Mouse (Mus musculus) embryonic facial prominence, embryonic 13.5 days (tissue): ENCODE results near the gene Col26a1. TPM values are rescaled to one million over a fixed set of nuclear protein-coding genes. Genes with fewer than 3 reads are reported as not detected.
"Not testable (repeated sequence)": the region's sequence is repeated elsewhere in the genome, so short reads cannot be mapped to it uniquely, and the experiment has no call there.

Source experiments
- ATAC-seq: fragments of 200-750 bp; cut with Nextera tagmentation; 2 replicates; pipeline ENCODE4 v1.8.0; 2017; ENCODE audit warnings: low read depth; ENCODE audit not compliant: insufficient number of reproducible peaks, insufficient read depth, low FRiP score, low TSS enrichment
- H3K27ac ChIP-seq: fragments of 300-500 bp; sonication (generic); 2 replicates; pipeline ENCODE4 v1.5.1; 2015; ENCODE audit warnings: moderate library complexity, mild to moderate bottlenecking, inconsistent platforms
- H3K27me3 ChIP-seq: fragments of 300-500 bp; sonication (generic); 2 replicates; pipeline ENCODE4 v1.6.1; 2015; ENCODE audit warnings: mild to moderate bottlenecking, inconsistent platforms
- H3K36me3 ChIP-seq: fragments of 300-500 bp; sonication (generic); 2 replicates; pipeline ENCODE4 v1.6.1; 2015; ENCODE audit warnings: mild to moderate bottlenecking, inconsistent platforms
- H3K4me1 ChIP-seq: fragments of 300-500 bp; sonication (generic); 2 replicates; pipeline ENCODE4 v1.6.1; 2015; ENCODE audit warnings: inconsistent platforms
- H3K4me2 ChIP-seq: fragments of 300-500 bp; sonication (generic); 2 replicates; pipeline ENCODE4 v1.6.1; 2015; ENCODE audit warnings: moderate library complexity, mild to moderate bottlenecking, inconsistent platforms
- H3K4me3 ChIP-seq: fragments of 300-500 bp; sonication (generic); 2 replicates; pipeline ENCODE4 v1.5.1; 2015; ENCODE audit warnings: mild to moderate bottlenecking, inconsistent platforms
- H3K9ac ChIP-seq: fragments of 300-500 bp; sonication (generic); 2 replicates; pipeline ENCODE4 v1.6.1; 2015; ENCODE audit warnings: mild to moderate bottlenecking, inconsistent platforms
- H3K9me3 ChIP-seq: fragments of 300-500 bp; sonication (generic); 2 replicates; pipeline ENCODE4 v1.6.1; 2016; ENCODE audit warnings: inconsistent platforms
- WGBS: fragments of 180-500 bp; shearing (Covaris S2); methylation state at CpG from one replicate; pipeline ENCODE4 v1.1.7; 2015; ENCODE audit warnings: mixed read lengths; 5-methylcytosine and 5-hydroxymethylcytosine counted together
- polyA plus RNA-seq: library from polyadenylated mRNA; unstranded; fragments of >200 nt; fragmentation: Nextera tagmentation; extraction: Ambion mirVana; gene quantifications from 2 replicates; pipeline ENCODE4 v1.2.1, GENCODE M21; 2015

The Col26a1 gene
- polyA plus RNA-seq, 1 experiment from 2014 or later, result 319 TPM

GRCm38 (mm10) chr5:136738918-136739317 lies 144.1 kb downstream of the Col26a1 start:
- Histone ChIP-seq H3K27me3 (no peaks in the 10 kb centered on the region), H3K9ac (no peak overlapping the region), H3K9me3 (no peaks in the 10 kb centered on the region), H3K4me1 (no peaks in the 10 kb centered on the region), H3K4me2 (no peak overlapping the region), H3K36me3 (peaks cover 31% of the 10 kb centered on the region), H3K4me3 (no peak overlapping the region), H3K27ac (no peak overlapping the region)
- ATAC-seq, result no peak
- WGBS, result 67% methylated on average over 6 of the region's 6 CpGs

GRCm38 (mm10) chr5:136726271-136726670 lies 156.7 kb downstream of the Col26a1 start:
- ATAC-seq, H3K4me1 ChIP-seq, H3K27me3 ChIP-seq, H3K4me2 ChIP-seq, H3K27ac ChIP-seq, H3K9me3 ChIP-seq, H3K4me3 ChIP-seq, H3K9ac ChIP-seq, H3K36me3 ChIP-seq: not testable (repeated sequence)
- WGBS, result 78% methylated on average over 5 of the region's 5 CpGs

GRCm38 (mm10) chr5:136721596-136721995 lies 161.4 kb downstream of the Col26a1 start:
- WGBS, result 60% methylated on average over 5 of the region's 5 CpGs
- Histone ChIP-seq H3K27ac (no peak overlapping the region), H3K9me3 (no peaks in the 10 kb centered on the region), H3K4me1 (peaks cover 7% of the 10 kb centered on the region; the same call in 1 of the 2 replicates), H3K36me3 (no peaks in the 10 kb centered on the region), H3K9ac (no peak overlapping the region), H3K4me2 (no peak overlapping the region), H3K4me3 (no peak overlapping the region), H3K27me3 (no peaks in the 10 kb centered on the region)
- no peak for ATAC-seq

GRCm38 (mm10) chr5:136718656-136719055 lies 164.4 kb downstream of the Col26a1 start:
- Histone ChIP-seq H3K9ac (no peak overlapping the region), H3K4me2 (no peak overlapping the region), H3K36me3 (no peaks in the 10 kb centered on the region), H3K4me3 (no peak overlapping the region), H3K27me3 (peaks cover 21% of the 10 kb centered on the region), H3K9me3 (no peaks in the 10 kb centered on the region), H3K4me1 (peaks cover 19% of the 10 kb centered on the region), H3K27ac (no peak overlapping the region)
- 76% methylated on average over 8 of the region's 8 CpGs for WGBS
- no peak for ATAC-seq

GRCm38 (mm10) chr5:136717573-136717854 lies 165.5 kb downstream of the Col26a1 start:
- H3K4me1 ChIP-seq, result peaks cover 19% of the 10 kb centered on the region
- 78% methylated on average over 2 of the region's 2 CpGs for WGBS
- H3K4me3 ChIP-seq, result no peak overlapping the region
- no peak for ATAC-seq
- peaks cover 25% of the 10 kb centered on the region for H3K27me3 ChIP-seq
- H3K27ac ChIP-seq, result no peak overlapping the region
- H3K9ac ChIP-seq, result no peak overlapping the region
- H3K9me3 ChIP-seq, result no peaks in the 10 kb centered on the region
- H3K4me2 ChIP-seq, result no peak overlapping the region
- H3K36me3 ChIP-seq, result no peaks in the 10 kb centered on the region

GRCm38 (mm10) chr5:136716696-136717572 lies 166.1 kb downstream of the Col26a1 start:
- no peak overlapping the region for H3K4me2 ChIP-seq
- WGBS, result 63% methylated on average over 10 of the region's 10 CpGs
- H3K9me3 ChIP-seq, result no peaks in the 10 kb centered on the region
- no peak overlapping the region for H3K27ac ChIP-seq
- no peak for ATAC-seq
- no peak overlapping the region for H3K4me3 ChIP-seq
- no peaks in the 10 kb centered on the region for H3K36me3 ChIP-seq
- H3K9ac ChIP-seq, result no peak overlapping the region
- H3K27me3 ChIP-seq, result peaks cover 25% of the 10 kb centered on the region
- H3K4me1 ChIP-seq, result peaks cover 19% of the 10 kb centered on the region

- 25% methylated on average over 11 of the region's 11 CpGs for WGBS
- Histone ChIP-seq H3K9me3 (no peaks in the 10 kb centered on the region), H3K4me3 (peak overlapping the region; percentile 16; the same call in 1 of the 2 replicates), H3K36me3 (no peaks in the 10 kb centered on the region), H3K9ac (0 out of 2 replicates have a peak overlapping the region, but pooled peaks have one; percentile 32), H3K4me2 (peak overlapping the region; percentile 48), H3K27ac (no peak overlapping the region), H3K4me1 (peaks cover 22% of the 10 kb centered on the region), H3K27me3 (peaks cover 33% of the 10 kb centered on the region)
- no peak for ATAC-seq
These were observed 168.1 kb downstream of the Col26a1 start for GRCm38 (mm10) chr5:136714879-136715278.

- Histone ChIP-seq H3K27ac (peak overlapping the region; percentile 44), H3K36me3 (no peaks in the 10 kb centered on the region), H3K4me3 (peak overlapping the region; percentile 16; the same call in 1 of the 2 replicates), H3K4me1 (peaks cover 22% of the 10 kb centered on the region), H3K4me2 (peak overlapping the region; percentile 48), H3K27me3 (peaks cover 36% of the 10 kb centered on the region), H3K9ac (peak overlapping the region; percentile 32; the same call in 1 of the 2 replicates), H3K9me3 (no peaks in the 10 kb centered on the region)
- 15% methylated on average over 32 of the region's 32 CpGs for WGBS
- peak; percentile 26; the same call in 1 of the 2 replicates for ATAC-seq
These were observed 168.7 kb downstream of the Col26a1 start for GRCm38 (mm10) chr5:136714232-136714875.

GRCm38 (mm10) chr5:136710742-136711141 lies 172.3 kb downstream of the Col26a1 start:
- Histone ChIP-seq H3K27ac (no peak overlapping the region), H3K9me3 (no peaks in the 10 kb centered on the region), H3K4me2 (no peak overlapping the region), H3K27me3 (peaks cover 34% of the 10 kb centered on the region), H3K4me1 (peaks cover 15% of the 10 kb centered on the region), H3K36me3 (no peaks in the 10 kb centered on the region), H3K4me3 (no peak overlapping the region), H3K9ac (no peak overlapping the region)
- 40% methylated on average over 4 of the region's 4 CpGs for WGBS
- ATAC-seq, result no peak

- no peak overlapping the region for H3K27ac ChIP-seq
- H3K9ac ChIP-seq, result no peak overlapping the region
- no peak overlapping the region for H3K4me3 ChIP-seq
- 0 out of 2 replicates have a peak, but pooled peaks cover 2% of the 10 kb centered on the region for H3K9me3 ChIP-seq
- H3K4me2 ChIP-seq, result no peak overlapping the region
- H3K36me3 ChIP-seq, result no peaks in the 10 kb centered on the region
- peaks cover 11% of the 10 kb centered on the region; the same call in 1 of the 2 replicates for H3K4me1 ChIP-seq
- no peak for ATAC-seq
- H3K27me3 ChIP-seq, result peaks cover 11% of the 10 kb centered on the region; the same call in 1 of the 2 replicates
- WGBS, result 74% methylated on average over 12 of the region's 12 CpGs
These were observed 174.9 kb downstream of the Col26a1 start for GRCm38 (mm10) chr5:136708116-136708515.

GRCm38 (mm10) chr5:136706803-136707202 lies 176.2 kb downstream of the Col26a1 start:
- WGBS, result under 1% methylated on average over 9 of the region's 9 CpGs
- ATAC-seq, result no peak

More at GRCm38 (mm10) chr5:136706803-136707202, 176.2 kb downstream of the Col26a1 start:
- Histone ChIP-seq H3K9ac (no peak overlapping the region), H3K36me3 (no peaks in the 10 kb centered on the region), H3K4me2 (no peak overlapping the region), H3K4me1 (peaks cover 11% of the 10 kb centered on the region; the same call in 1 of the 2 replicates), H3K9me3 (0 out of 2 replicates have a peak, but pooled peaks cover 2% of the 10 kb centered on the region), H3K4me3 (no peak overlapping the region), H3K27ac (no peak overlapping the region), H3K27me3 (peaks cover 11% of the 10 kb centered on the region; the same call in 1 of the 2 replicates)
